Mouse (Mus musculus): ENCODE results near the gene Impad1. TPM values are rescaled to one million over a fixed set of nuclear protein-coding genes. Genes with fewer than 3 reads are reported as not detected.

Impad1 gene
- polyA plus RNA-seq, 1 experiment, result 35.1 TPM

DNA sequence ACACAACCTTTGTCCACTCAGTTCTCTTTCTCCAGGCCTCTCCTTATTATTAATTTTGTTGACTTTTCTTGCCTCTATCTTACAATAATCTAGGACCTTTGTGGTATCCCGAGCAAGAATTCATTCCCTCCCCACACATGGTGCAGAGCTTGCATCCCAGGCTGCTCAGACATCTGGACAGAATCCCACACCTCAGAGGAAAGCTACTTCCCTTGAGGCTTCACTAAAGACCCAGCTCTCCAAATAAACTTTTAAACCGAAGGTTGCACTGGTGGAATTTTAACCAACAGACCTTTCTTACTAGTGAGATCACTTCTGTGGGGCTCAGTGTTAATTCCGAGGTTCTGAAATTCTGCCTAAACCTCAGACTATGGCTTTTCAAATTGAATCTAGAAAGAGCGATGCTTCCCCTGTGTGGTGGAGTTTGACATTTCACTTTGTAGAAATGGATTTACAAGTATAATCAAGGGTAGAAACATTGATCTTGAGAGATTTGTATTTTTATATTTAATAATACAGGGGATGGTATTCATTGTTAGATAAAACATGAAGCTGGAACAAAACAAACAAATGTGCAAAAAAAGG is 75.3 kb downstream of the Impad1 start:
- no peak overlapping the region for H3K4me3 ChIP-seq (ENCODE audit: insufficient read depth, low read length)
- H3K27ac ChIP-seq (ENCODE audit: insufficient read depth, low read length), result no peak overlapping the region
- peak; percentile 8; the same call in 1 of the 2 replicates for TF ChIP-seq CTCF (IDR thresholded peaks at IDR 0.05; ENCODE audit: extremely low read depth, insufficient read depth, low read length)
- TF ChIP-seq POLR2A (IDR thresholded peaks at IDR 0.05; ENCODE audit: extremely low read depth, insufficient read depth, low read length), result no peak
- H3K4me1 ChIP-seq (ENCODE audit: control insufficient read depth, insufficient read depth, low read length), result no peaks in the 10 kb centered on the region

Measured in cortical plate, adult 2 months (tissue).